Mouse (Mus musculus) intestine, embryonic 15.5 days (tissue): Measurements from ENCODE around the gene Klk13. TPM values are rescaled to one million over a fixed set of nuclear protein-coding genes. Genes with fewer than 3 reads are reported as not detected.

Experiments used
- ATAC-seq: fragments of 200-750 bp; cut with Nextera tagmentation; 2 replicates; pipeline ENCODE4 v1.8.0; 2017; ENCODE audit warnings: moderate TSS enrichment, moderate library complexity
- H3K27ac ChIP-seq: fragments of 300-500 bp; sonication (generic); 2 replicates; pipeline ENCODE4 v1.5.1; 2015; ENCODE audit warnings: mild to moderate bottlenecking, inconsistent platforms
- H3K27me3 ChIP-seq: fragments of 300-500 bp; sonication (generic); replicated peaks from 2 replicates; pipeline ENCODE4 v1.6.1; 2015; ENCODE audit warnings: inconsistent platforms
- H3K36me3 ChIP-seq: fragments of 300-500 bp; sonication (generic); 2 replicates; pipeline ENCODE4 v1.6.1; 2015; ENCODE audit warnings: inconsistent platforms
- H3K4me1 ChIP-seq: fragments of 300-500 bp; sonication (generic); replicated peaks from 2 replicates; pipeline ENCODE4 v1.6.1; 2015; ENCODE audit warnings: inconsistent platforms
- H3K4me2 ChIP-seq: fragments of 300-500 bp; sonication (generic); replicated peaks from 2 replicates; pipeline ENCODE4 v1.6.1; 2015; ENCODE audit warnings: mild to moderate bottlenecking, inconsistent platforms
- H3K4me3 ChIP-seq: fragments of 300-500 bp; sonication (generic); replicated peaks from 2 replicates; pipeline ENCODE4 v1.5.1; 2015; ENCODE audit warnings: inconsistent platforms
- H3K9ac ChIP-seq: fragments of 300-500 bp; sonication (generic); 2 replicates; pipeline ENCODE4 v1.6.1; 2015; ENCODE audit warnings: inconsistent platforms
- H3K9me3 ChIP-seq: fragments of 300-500 bp; sonication (generic); 2 replicates; pipeline ENCODE4 v1.6.1; 2016; ENCODE audit warnings: inconsistent platforms
- WGBS: fragments of 180-500 bp; shearing (Covaris S2); methylation state at CpG from one replicate; pipeline ENCODE4 v1.1.7; 2015; 5-methylcytosine and 5-hydroxymethylcytosine counted together
- polyA plus RNA-seq: library from polyadenylated mRNA; unstranded; fragments of >200 nt; fragmentation: Nextera tagmentation; extraction: Ambion mirVana; gene quantifications from 2 replicates; pipeline ENCODE4 v1.2.1, GENCODE M21; 2015

Gene Klk13
- polyA plus RNA-seq, 1 experiment from 2014 or later, result 0.60 TPM

GRCm38 (mm10) chr7:43690118-43690517 lies 22.2 kb upstream of the Klk13 start, which contains the start of gene Klk14:
Gene Klk14, plus strand, starts transcription at chr7:43690418.
- Histone ChIP-seq H3K9ac (no peak within 1 kb of the TSS), H3K27me3 (no peaks in the 10 kb centered on the region), H3K36me3 (no peaks in the 10 kb centered on the region), H3K4me2 (no peak within 1 kb of the TSS), H3K9me3 (no peaks in the 10 kb centered on the region), H3K27ac (no peak within 1 kb of the TSS), H3K4me1 (no peaks in the 10 kb centered on the region), H3K4me3 (no peak within 1 kb of the TSS)
- ATAC-seq, result no peak

GRCm38 (mm10) chr7:43710031-43710430 lies 2.3 kb upstream of the Klk13 start:
- no peak overlapping the region for H3K9ac ChIP-seq
- no peaks in the 10 kb centered on the region for H3K27me3 ChIP-seq
- no peaks in the 10 kb centered on the region for H3K9me3 ChIP-seq
- no peak overlapping the region for H3K4me3 ChIP-seq
- H3K4me1 ChIP-seq, result 0 out of 2 replicates have a peak, but pooled peaks cover 11% of the 10 kb centered on the region
- H3K36me3 ChIP-seq, result no peaks in the 10 kb centered on the region
- H3K27ac ChIP-seq, result no peak overlapping the region
- ATAC-seq, result no peak
- 83% methylated on average over 3 of the region's 3 CpGs for WGBS
- no peak overlapping the region for H3K4me2 ChIP-seq

GRCm38 (mm10) chr7:43712917-43713316 lies 550 bp downstream of the Klk13 start:
- ATAC-seq, result no peak

GRCm38 (mm10) chr7:43713741-43714351 lies 1.5 kb downstream of the Klk13 start:
- Histone ChIP-seq H3K4me3 (no peak overlapping the region), H3K4me2 (peak overlapping the region; percentile 29)
- no peak for ATAC-seq

More at GRCm38 (mm10) chr7:43712917-43713316, 550 bp downstream of the Klk13 start:
- H3K36me3 ChIP-seq, result no peaks in the 10 kb centered on the region
- 18% methylated on average over 9 of the region's 9 CpGs for WGBS
- no peak overlapping the region for H3K27ac ChIP-seq
- H3K4me2 ChIP-seq, result no peak overlapping the region
- H3K27me3 ChIP-seq, result no peaks in the 10 kb centered on the region
- no peak overlapping the region for H3K9ac ChIP-seq
- no peak overlapping the region for H3K4me3 ChIP-seq
- 0 out of 2 replicates have a peak, but pooled peaks cover 11% of the 10 kb centered on the region for H3K4me1 ChIP-seq
- no peaks in the 10 kb centered on the region for H3K9me3 ChIP-seq

GRCm38 (mm10) chr7:43747788-43748187 lies 35.4 kb downstream of the Klk13 start:
- no peak for ATAC-seq
- Histone ChIP-seq H3K36me3 (no peaks in the 10 kb centered on the region), H3K4me2 (no peak overlapping the region), H3K4me3 (no peak overlapping the region), H3K4me1 (no peaks in the 10 kb centered on the region), H3K9ac (no peak overlapping the region), H3K27ac (no peak overlapping the region), H3K9me3 (no peaks in the 10 kb centered on the region), H3K27me3 (no peaks in the 10 kb centered on the region)
- WGBS, result 64% methylated on average over 1 of the region's 1 CpGs

More at GRCm38 (mm10) chr7:43713741-43714351, 1.5 kb downstream of the Klk13 start:
- no peak overlapping the region for H3K27ac ChIP-seq
- H3K36me3 ChIP-seq, result no peaks in the 10 kb centered on the region
- 9% methylated on average over 19 of the region's 19 CpGs for WGBS
- H3K9me3 ChIP-seq, result no peaks in the 10 kb centered on the region
- H3K27me3 ChIP-seq, result no peaks in the 10 kb centered on the region
- H3K9ac ChIP-seq, result no peak overlapping the region
- H3K4me1 ChIP-seq, result 0 out of 2 replicates have a peak, but pooled peaks cover 11% of the 10 kb centered on the region

GRCm38 (mm10) chr7:43752806-43753205 lies 40.4 kb downstream of the Klk13 start:
- Histone ChIP-seq H3K4me2 (no peak overlapping the region), H3K4me3 (no peak overlapping the region), H3K27me3 (no peaks in the 10 kb centered on the region), H3K27ac (no peak overlapping the region), H3K9ac (no peak overlapping the region), H3K4me1 (no peaks in the 10 kb centered on the region), H3K36me3 (no peaks in the 10 kb centered on the region), H3K9me3 (no peaks in the 10 kb centered on the region)
- 68% methylated on average over 2 of the region's 2 CpGs for WGBS
- ATAC-seq, result no peak

- no peaks in the 10 kb centered on the region for H3K36me3 ChIP-seq
- H3K9me3 ChIP-seq, result no peaks in the 10 kb centered on the region
- H3K9ac ChIP-seq, result no peak overlapping the region
- ATAC-seq, result no peak
- 43% methylated on average over 8 of the region's 8 CpGs for WGBS
- H3K4me3 ChIP-seq, result no peak overlapping the region
- no peak overlapping the region for H3K4me2 ChIP-seq
- H3K4me1 ChIP-seq, result no peaks in the 10 kb centered on the region
- no peak overlapping the region for H3K27ac ChIP-seq
- no peaks in the 10 kb centered on the region for H3K27me3 ChIP-seq
Observed at GRCm38 (mm10) chr7:43766484-43766883, 54.1 kb downstream of the Klk13 start.

- Histone ChIP-seq H3K27ac (no peak within 1 kb of the TSS), H3K4me1 (no peaks in the 10 kb centered on the region), H3K4me3 (no peak within 1 kb of the TSS), H3K9me3 (no peaks in the 10 kb centered on the region), H3K36me3 (no peaks in the 10 kb centered on the region), H3K9ac (no peak within 1 kb of the TSS), H3K4me2 (no peak within 1 kb of the TSS), H3K27me3 (no peaks in the 10 kb centered on the region)
- 78% methylated on average over 4 of the region's 4 CpGs for WGBS
- no peak for ATAC-seq
Observed at GRCm38 (mm10) chr7:43768597-43768996, 56.2 kb downstream of the Klk13 start, which contains the start of gene Klk12. Gene Klk12, plus strand, starts transcription at chr7:43768897.

GRCm38 (mm10) chr7:43769636-43770035 lies 57.3 kb downstream of the Klk13 start:
- Histone ChIP-seq H3K4me1 (no peaks in the 10 kb centered on the region), H3K9ac (no peak overlapping the region), H3K4me2 (no peak overlapping the region), H3K4me3 (no peak overlapping the region), H3K27ac (no peak overlapping the region), H3K36me3 (no peaks in the 10 kb centered on the region), H3K27me3 (no peaks in the 10 kb centered on the region), H3K9me3 (no peaks in the 10 kb centered on the region)
- 87% methylated on average over 8 of the region's 8 CpGs for WGBS
- no peak for ATAC-seq

- no peak overlapping the region for H3K27ac ChIP-seq
- no peaks in the 10 kb centered on the region for H3K36me3 ChIP-seq
- H3K4me1 ChIP-seq, result no peaks in the 10 kb centered on the region
- H3K4me3 ChIP-seq, result no peak overlapping the region
- H3K27me3 ChIP-seq, result no peaks in the 10 kb centered on the region
- H3K9ac ChIP-seq, result no peak overlapping the region
- ATAC-seq, result no peak
- WGBS, result 88% methylated on average over 10 of the region's 10 CpGs
- H3K9me3 ChIP-seq, result no peaks in the 10 kb centered on the region
- no peak overlapping the region for H3K4me2 ChIP-seq
Observed at GRCm38 (mm10) chr7:43770701-43771100, 58.3 kb downstream of the Klk13 start.

GRCm38 (mm10) chr7:43771916-43772315 lies 59.5 kb downstream of the Klk13 start:
- Histone ChIP-seq H3K36me3 (no peaks in the 10 kb centered on the region), H3K9ac (no peak overlapping the region), H3K4me2 (no peak overlapping the region), H3K4me1 (no peaks in the 10 kb centered on the region), H3K27me3 (no peaks in the 10 kb centered on the region), H3K4me3 (no peak overlapping the region), H3K9me3 (no peaks in the 10 kb centered on the region), H3K27ac (no peak overlapping the region)
- 90% methylated on average over 6 of the region's 6 CpGs for whole genome bisulfite sequencing
- no peak for ATAC-seq

- Histone ChIP-seq H3K4me3 (no peak overlapping the region), H3K9ac (no peak overlapping the region), H3K36me3 (no peaks in the 10 kb centered on the region), H3K4me2 (no peak overlapping the region), H3K9me3 (no peaks in the 10 kb centered on the region), H3K27me3 (no peaks in the 10 kb centered on the region), H3K4me1 (no peaks in the 10 kb centered on the region), H3K27ac (no peak overlapping the region)
- WGBS, result 70% methylated on average over 3 of the region's 3 CpGs
- no peak for ATAC-seq
Observed at GRCm38 (mm10) chr7:43772901-43773300, 60.5 kb downstream of the Klk13 start.

- Histone ChIP-seq H3K4me2 (no peak within 1 kb of the TSS), H3K36me3 (no peaks in the 10 kb centered on the region), H3K4me3 (no peak within 1 kb of the TSS), H3K9me3 (no peaks in the 10 kb centered on the region), H3K9ac (no peak within 1 kb of the TSS), H3K27me3 (no peaks in the 10 kb centered on the region), H3K4me1 (no peaks in the 10 kb centered on the region), H3K27ac (no peak within 1 kb of the TSS)
- WGBS, result 88% methylated on average over 5 of the region's 5 CpGs
- no peak for ATAC-seq
Observed at GRCm38 (mm10) chr7:43774364-43774763, 62.0 kb downstream of the Klk13 start, which contains the start of gene Klk11. Gene Klk11, plus strand, starts transcription at chr7:43774604.
